Mouse (Mus musculus): ENCODE data around the gene Dpep3. TPM values are rescaled to one million over a fixed set of nuclear protein-coding genes. Genes with fewer than 3 reads are reported as not detected.

Dpep3 gene
- polyA plus RNA-seq, 1 experiment from 2014 or later, result not detected

DNA sequence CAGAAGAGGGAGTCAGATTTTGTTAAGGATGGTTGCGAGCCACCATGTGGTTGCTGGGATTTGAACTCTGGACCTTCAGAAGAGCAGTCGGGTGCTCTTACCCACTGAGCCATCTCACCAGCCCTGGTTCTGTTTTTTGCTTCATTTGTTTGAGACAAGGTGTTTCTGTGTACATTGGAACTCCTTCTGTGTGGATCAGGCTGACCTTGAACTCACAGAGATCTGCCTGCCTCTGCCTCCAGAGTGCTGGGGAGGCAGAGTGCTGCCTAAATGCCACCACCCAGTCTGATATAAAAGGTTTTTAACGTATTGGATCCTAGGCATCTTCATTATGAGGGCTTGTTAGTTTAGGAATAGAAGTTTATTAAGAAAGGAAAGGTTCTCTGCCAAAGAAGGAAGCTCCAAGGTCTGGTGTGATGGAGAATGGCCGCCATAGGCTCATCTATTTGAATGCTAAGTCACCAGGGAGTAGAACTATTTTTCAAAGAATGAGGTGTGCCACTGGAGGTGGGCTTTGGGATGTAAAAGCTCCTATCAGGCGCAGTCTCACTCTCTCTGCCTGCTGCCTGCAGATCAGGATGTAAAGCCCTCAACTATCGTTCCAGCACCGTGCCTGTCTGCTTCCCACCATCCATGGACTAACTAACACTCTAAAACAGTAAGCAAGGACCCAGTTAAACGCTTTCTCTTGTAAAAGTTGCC lies 8.1 kb downstream of the Dpep3 start:
- no peaks in the 10 kb centered on the region for H3K9me3 ChIP-seq
- 75% methylated on average over 8 of the region's 8 CpGs for WGBS
- peaks cover 9% of the 10 kb centered on the region for H3K27me3 ChIP-seq
- H3K9ac ChIP-seq, result no peak overlapping the region
- no peak overlapping the region for H3K27ac ChIP-seq (replicated peaks)
- no peaks in the 10 kb centered on the region for H3K36me3 ChIP-seq
- no peak for ATAC-seq (ENCODE audit: low FRiP score, low read depth)
- no peak overlapping the region for H3K4me3 ChIP-seq
- no peaks in the 10 kb centered on the region; the same call in 1 of the 2 replicates for H3K4me1 ChIP-seq (replicated peaks)
- H3K4me2 ChIP-seq, result no peak overlapping the region

DNA sequence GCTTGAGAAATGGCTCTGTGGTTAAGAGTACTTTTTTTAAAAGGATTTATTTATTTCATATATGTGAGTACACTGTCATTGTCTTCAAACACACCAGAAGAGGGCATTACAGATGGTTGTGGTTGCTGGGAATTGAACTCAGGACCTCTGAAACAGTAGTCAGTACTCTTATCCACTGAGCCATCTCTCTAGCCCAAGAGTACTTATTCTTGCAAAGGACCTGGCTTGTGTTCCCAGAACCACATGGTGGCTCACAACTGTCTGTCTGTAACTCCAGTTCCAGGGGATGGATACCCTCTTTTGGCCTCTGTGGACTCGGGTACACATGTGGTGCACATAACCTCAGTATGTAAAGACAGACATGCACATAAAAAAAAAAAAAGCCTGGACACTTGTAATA lies 9.9 kb downstream of the Dpep3 start:
- no peak for ATAC-seq (ENCODE audit: low FRiP score, low read depth)
- Histone ChIP-seq H3K4me2 (no peak overlapping the region), H3K36me3 (no peaks in the 10 kb centered on the region), H3K9ac (no peak overlapping the region), H3K9me3 (no peaks in the 10 kb centered on the region), H3K4me3 (no peak overlapping the region), H3K27ac (replicated peaks) (no peak overlapping the region), H3K4me1 (replicated peaks) (peaks cover 8% of the 10 kb centered on the region), H3K27me3 (peaks cover 26% of the 10 kb centered on the region)
- 67% methylated on average over 1 of the region's 1 CpGs for WGBS

DNA sequence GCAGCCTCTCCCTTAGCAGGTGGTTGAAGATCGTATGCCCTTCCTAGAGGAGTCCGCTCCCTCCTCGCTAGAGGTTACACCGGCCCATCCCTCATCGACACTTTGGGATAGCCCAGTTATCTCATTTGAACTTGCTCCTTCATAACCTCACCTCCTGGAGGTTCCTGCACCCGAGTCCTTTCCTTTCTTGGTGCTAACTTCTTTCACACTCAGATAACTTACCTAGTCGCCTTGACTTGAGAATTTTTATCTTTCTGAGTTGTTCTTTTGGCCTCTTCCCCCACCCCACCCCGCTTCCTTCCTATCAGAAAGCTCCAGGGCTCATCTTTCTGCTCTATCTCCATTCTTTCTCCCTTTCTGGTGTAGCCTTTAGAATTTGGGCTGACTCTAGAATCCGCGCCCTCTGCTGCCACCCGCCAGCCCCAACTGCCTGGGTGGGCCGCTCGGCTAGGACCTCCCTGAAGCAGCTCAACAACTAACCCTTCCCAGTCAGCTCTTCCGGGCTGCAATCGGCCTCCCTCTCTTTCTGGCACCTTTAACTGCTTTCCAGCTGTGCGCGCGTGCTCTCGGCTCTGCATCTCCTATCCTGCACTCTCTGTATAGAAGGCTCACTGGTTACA lies 12.4 kb downstream of the Dpep3 start:
- Histone ChIP-seq H3K9ac (no peak overlapping the region), H3K27ac (replicated peaks) (no peak overlapping the region), H3K4me2 (peak overlapping the region; percentile 55), H3K36me3 (no peaks in the 10 kb centered on the region), H3K9me3 (no peaks in the 10 kb centered on the region), H3K27me3 (peaks cover 27% of the 10 kb centered on the region), H3K4me1 (replicated peaks) (peaks cover 8% of the 10 kb centered on the region), H3K4me3 (no peak overlapping the region)
- WGBS, result 9% methylated on average over 19 of the region's 19 CpGs
- ATAC-seq (ENCODE audit: low FRiP score, low read depth), result no peak

DNA sequence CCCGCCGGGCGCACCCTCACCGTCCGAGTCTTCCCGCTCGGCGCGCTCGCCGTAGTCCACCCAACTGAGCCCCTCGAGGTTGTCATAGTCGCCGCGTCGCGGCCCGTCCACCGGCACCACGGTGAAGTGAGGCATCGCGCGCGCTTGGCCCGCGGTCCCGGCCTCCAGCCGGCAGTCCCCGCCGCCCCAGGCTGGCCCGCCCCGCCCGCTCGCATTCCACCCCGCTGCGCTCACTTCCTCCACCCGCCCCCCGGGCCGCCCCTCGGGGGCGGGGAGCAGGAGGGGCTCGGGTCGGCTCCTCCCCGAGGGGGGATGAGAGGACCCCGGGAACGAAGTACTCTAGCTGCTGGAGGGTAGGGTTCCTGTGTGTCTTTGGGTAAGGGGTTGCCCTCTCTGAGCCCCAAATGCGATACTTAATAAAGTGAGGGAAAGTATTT lies 13.3 kb downstream of the Dpep3 start, which contains the start of gene Slc12a4:
TSS of gene Slc12a4 (minus strand) at position 193 of the 437 bp plus-strand sequence.
- H3K9me3 ChIP-seq, result no peaks in the 10 kb centered on the region
- peak within 1 kb of the TSS; percentile 12; the same call in 1 of the 2 replicates for H3K9ac ChIP-seq
- H3K27ac ChIP-seq (replicated peaks), result peak within 1 kb of the TSS; percentile 50
- H3K36me3 ChIP-seq, result no peaks in the 10 kb centered on the region
- peaks cover 8% of the 10 kb centered on the region for H3K4me1 ChIP-seq (replicated peaks)
- H3K4me3 ChIP-seq, result peak within 1 kb of the TSS; percentile 42
- H3K27me3 ChIP-seq, result peaks cover 27% of the 10 kb centered on the region
- WGBS, result under 1% methylated on average over 44 of the region's 47 CpGs
- ATAC-seq (ENCODE audit: low FRiP score, low read depth), result peak; percentile 70
- H3K4me2 ChIP-seq, result peak within 1 kb of the TSS; percentile 55

DNA sequence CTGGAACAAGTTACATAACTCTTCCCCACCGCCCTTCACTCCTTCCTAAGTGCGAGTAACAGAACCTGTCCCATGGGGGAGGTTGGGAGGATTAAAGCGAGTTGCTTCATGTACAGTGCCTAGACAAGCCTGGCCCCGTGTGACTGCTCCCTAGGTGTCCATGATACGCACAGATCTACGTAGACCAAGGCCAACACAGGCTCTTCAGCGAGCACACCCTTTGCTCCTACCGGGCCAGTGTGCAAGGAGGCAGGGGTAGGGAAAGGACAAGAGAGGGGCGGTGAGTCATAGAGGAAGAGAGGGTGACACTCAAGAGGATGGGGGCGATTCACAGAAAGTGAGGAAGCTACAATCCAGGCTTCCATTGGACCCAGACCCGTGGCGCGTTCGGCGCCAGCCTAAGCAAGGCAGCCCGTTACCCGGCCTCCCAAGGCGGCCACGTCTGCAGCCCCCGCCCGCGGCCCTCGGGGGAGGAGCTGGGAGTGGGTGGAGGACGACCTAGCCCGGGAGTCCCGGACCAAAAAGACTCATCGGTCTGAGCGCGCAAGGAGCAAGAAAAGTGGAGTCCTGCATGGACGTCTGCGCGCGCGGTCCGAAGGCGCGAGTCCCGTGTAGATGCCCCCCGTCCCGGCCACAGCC lies 13.8 kb downstream of the Dpep3 start:
- Histone ChIP-seq H3K27me3 (peaks cover 27% of the 10 kb centered on the region), H3K27ac (replicated peaks) (peak overlapping the region; percentile 50), H3K9ac (peak overlapping the region; percentile 12; the same call in 1 of the 2 replicates), H3K4me1 (replicated peaks) (peaks cover 8% of the 10 kb centered on the region), H3K9me3 (no peaks in the 10 kb centered on the region), H3K36me3 (no peaks in the 10 kb centered on the region), H3K4me3 (peak overlapping the region; percentile 42), H3K4me2 (peak overlapping the region; percentile 55)
- 4% methylated on average over 27 of the region's 40 CpGs for WGBS
- ATAC-seq (ENCODE audit: low FRiP score, low read depth), result peak; percentile 76

DNA sequence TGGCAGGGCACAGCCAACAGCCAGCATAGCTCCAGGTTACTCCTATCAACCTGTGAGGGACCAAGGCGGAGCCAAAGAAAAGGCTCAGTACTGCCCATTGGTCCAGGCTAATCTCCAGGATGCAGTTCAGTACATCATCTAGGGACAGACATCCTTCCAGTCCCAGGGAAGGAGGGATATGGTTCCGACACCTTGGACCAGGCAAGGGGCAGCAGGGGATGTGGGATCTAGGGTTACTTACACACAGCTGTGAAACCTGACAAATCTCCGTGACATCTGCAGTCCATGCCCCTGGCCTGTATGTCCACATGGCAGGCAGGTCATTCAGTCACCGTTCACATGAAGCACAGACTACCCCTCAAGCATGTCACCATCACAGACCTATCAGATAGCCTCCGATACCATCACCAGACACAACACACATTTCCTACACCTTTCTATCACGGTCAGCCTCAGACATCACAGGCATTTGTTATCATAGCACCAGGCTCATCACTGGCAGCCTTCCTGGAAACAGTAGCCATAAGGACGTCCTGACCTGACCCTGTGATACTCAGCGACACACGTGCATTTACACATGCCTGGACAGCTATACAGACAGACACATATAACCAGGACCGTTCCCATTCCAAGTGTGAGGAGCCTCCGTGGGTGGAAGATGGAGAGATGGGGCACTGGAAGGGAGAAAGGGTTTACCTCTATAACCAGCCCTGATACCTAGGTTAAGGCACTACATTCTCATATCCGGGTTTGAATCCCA lies 14.5 kb downstream of the Dpep3 start:
- Histone ChIP-seq H3K27me3 (peaks cover 27% of the 10 kb centered on the region), H3K4me2 (peak overlapping the region; percentile 55), H3K4me1 (replicated peaks) (peaks cover 9% of the 10 kb centered on the region), H3K9me3 (no peaks in the 10 kb centered on the region), H3K36me3 (no peaks in the 10 kb centered on the region), H3K4me3 (peak overlapping the region; percentile 42), H3K9ac (no peak overlapping the region), H3K27ac (replicated peaks) (no peak overlapping the region)
- no peak for ATAC-seq (ENCODE audit: low FRiP score, low read depth)
- 73% methylated on average over 12 of the region's 12 CpGs for WGBS

DNA sequence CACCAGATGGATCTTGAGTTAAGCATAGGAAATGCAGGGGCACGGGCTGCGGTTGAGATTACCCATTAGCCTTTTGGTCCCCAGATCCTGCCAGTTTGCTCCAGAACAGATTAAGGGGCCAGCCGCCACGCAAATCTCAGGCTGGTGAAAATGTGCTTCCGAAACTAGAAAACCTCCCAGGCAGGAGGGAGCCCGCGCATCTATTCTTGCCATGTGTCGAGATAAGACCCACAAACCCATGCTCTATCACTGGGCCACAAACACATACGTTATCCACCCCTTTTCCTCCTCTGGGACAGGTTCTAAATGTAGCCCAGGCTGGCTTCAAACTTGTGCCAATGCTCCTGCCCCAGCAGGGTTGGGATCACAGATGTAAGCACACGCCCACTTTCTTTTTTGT lies 17.7 kb downstream of the Dpep3 start:
- ATAC-seq (ENCODE audit: low FRiP score, low read depth), result no peak

DNA sequence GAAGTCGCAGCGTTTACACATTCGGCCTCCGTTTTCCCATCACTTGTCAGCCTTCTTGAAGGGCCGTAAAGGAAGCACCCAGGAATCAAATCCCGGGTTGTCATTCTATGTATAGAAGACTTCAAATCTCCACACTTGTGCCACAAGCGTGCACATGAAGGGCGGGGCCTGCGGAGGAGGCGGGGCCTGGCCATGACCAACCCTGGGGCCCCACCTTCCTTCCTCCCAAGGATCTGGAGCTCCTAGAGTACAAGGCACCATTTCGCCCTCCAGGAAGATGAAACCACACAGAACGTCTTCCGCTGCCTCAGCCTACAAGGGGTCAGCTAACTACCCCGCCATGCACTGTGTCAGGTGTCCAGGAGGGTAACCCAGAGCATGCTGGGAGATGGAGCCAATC lies 18.1 kb downstream of the Dpep3 start:
- Histone ChIP-seq H3K36me3 (no peaks in the 10 kb centered on the region), H3K27me3 (peaks cover 17% of the 10 kb centered on the region; the same call in 1 of the 2 replicates)
- WGBS, result 81% methylated on average over 14 of the region's 14 CpGs

More for the DNA sequence above, 17.7 kb downstream of the Dpep3 start:
- Histone ChIP-seq H3K9me3 (no peaks in the 10 kb centered on the region), H3K27me3 (peaks cover 19% of the 10 kb centered on the region; the same call in 1 of the 2 replicates), H3K9ac (no peak overlapping the region), H3K27ac (replicated peaks) (no peak overlapping the region), H3K4me1 (replicated peaks) (peaks cover 13% of the 10 kb centered on the region; the same call in 1 of the 2 replicates), H3K36me3 (no peaks in the 10 kb centered on the region), H3K4me2 (no peak overlapping the region), H3K4me3 (no peak overlapping the region)
- WGBS, result 90% methylated on average over 10 of the region's 10 CpGs

DNA sequence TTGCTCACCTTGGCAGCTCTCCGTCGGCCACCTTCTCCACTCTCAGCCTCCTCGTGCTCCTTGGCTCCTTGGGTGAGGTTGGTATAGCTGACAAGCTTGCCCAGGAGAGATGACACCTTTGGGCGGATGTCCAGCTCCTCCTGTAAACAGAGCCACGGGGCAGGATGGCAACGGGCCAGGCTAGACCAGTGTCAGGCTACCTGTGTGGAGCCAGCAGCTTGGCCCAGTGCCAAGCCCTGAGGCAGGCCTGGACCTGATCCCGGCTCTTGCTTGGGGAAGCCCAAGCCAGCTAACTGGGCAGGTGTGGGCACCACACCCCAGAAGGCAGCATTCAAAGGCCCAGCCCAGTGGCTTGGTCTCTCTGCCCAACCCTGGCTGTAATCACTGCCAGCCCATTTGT lies 19.9 kb downstream of the Dpep3 start:
- Histone ChIP-seq H3K36me3 (no peaks in the 10 kb centered on the region), H3K27me3 (peaks cover 1% of the 10 kb centered on the region; the same call in 1 of the 2 replicates), H3K9me3 (no peaks in the 10 kb centered on the region), H3K9ac (no peak overlapping the region), H3K4me1 (replicated peaks) (0 out of 2 replicates have a peak, but pooled peaks cover 4% of the 10 kb centered on the region), H3K27ac (replicated peaks) (no peak overlapping the region), H3K4me3 (no peak overlapping the region), H3K4me2 (no peak overlapping the region)
- no peak for ATAC-seq (ENCODE audit: low FRiP score, low read depth)
- WGBS, result 80% methylated on average over 7 of the region's 7 CpGs

More for the DNA sequence above, 18.1 kb downstream of the Dpep3 start:
- Histone ChIP-seq H3K4me3 (no peak overlapping the region), H3K4me1 (replicated peaks) (peaks cover 13% of the 10 kb centered on the region; the same call in 1 of the 2 replicates), H3K9me3 (no peaks in the 10 kb centered on the region), H3K27ac (replicated peaks) (no peak overlapping the region), H3K4me2 (no peak overlapping the region), H3K9ac (no peak overlapping the region)
- ATAC-seq (ENCODE audit: low FRiP score, low read depth), result no peak

DNA sequence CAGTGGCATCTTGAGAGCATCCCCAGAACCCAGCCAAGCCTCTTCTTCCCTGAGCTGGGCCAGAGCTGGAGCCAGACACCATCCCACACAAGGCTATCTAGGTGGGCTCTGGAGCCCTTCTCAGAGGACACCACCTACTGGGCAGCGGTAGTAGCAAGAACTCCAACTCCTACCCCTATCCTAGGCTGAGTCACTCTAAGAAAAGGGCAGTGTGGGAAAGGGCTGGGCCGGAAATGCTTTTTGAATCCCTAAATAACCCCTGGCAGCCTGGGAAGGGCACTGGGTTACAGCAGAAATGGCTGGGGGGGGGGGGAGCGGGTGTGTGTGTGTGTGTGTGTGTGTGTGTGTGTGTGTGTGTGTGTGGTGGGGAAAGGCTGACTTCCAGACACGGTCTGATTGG lies 21.4 kb downstream of the Dpep3 start:
- 69% methylated on average over 4 of the region's 4 CpGs for WGBS
- Histone ChIP-seq H3K9me3 (no peaks in the 10 kb centered on the region), H3K4me2 (no peak overlapping the region), H3K4me3 (no peak overlapping the region), H3K4me1 (replicated peaks) (0 out of 2 replicates have a peak, but pooled peaks cover 4% of the 10 kb centered on the region), H3K27me3 (no peaks in the 10 kb centered on the region), H3K9ac (no peak overlapping the region), H3K27ac (replicated peaks) (no peak overlapping the region), H3K36me3 (no peaks in the 10 kb centered on the region)
- no peak for ATAC-seq (ENCODE audit: low FRiP score, low read depth)

DNA sequence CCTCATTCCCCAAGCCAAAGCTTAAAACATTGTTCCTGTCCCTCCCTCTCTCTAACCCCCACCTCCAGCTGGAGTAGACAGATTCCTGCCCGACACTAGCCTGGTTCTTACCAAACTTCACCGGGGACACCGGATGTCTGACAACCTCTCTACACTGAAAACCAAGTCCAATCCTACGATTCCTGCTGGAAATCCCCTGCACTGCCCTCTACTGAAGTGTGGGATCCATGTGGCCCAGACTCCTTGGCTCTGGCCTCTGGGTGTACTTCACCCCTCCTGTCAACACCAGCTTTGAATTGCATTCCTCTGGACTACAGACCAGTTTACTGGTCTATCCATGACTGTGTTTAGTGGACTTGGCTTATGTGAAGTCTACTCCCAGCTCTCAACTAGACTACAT lies 22.7 kb downstream of the Dpep3 start:
- Histone ChIP-seq H3K36me3 (no peaks in the 10 kb centered on the region), H3K4me2 (no peak overlapping the region), H3K4me3 (no peak overlapping the region), H3K27ac (replicated peaks) (no peak overlapping the region), H3K9me3 (no peaks in the 10 kb centered on the region), H3K9ac (no peak overlapping the region), H3K4me1 (replicated peaks) (0 out of 2 replicates have a peak, but pooled peaks cover 4% of the 10 kb centered on the region), H3K27me3 (no peaks in the 10 kb centered on the region)
- WGBS, result 90% methylated on average over 4 of the region's 4 CpGs
- no peak for ATAC-seq (ENCODE audit: low FRiP score, low read depth)
